Mouse (Mus musculus): ENCODE results near the gene Fgf18.

DNA sequence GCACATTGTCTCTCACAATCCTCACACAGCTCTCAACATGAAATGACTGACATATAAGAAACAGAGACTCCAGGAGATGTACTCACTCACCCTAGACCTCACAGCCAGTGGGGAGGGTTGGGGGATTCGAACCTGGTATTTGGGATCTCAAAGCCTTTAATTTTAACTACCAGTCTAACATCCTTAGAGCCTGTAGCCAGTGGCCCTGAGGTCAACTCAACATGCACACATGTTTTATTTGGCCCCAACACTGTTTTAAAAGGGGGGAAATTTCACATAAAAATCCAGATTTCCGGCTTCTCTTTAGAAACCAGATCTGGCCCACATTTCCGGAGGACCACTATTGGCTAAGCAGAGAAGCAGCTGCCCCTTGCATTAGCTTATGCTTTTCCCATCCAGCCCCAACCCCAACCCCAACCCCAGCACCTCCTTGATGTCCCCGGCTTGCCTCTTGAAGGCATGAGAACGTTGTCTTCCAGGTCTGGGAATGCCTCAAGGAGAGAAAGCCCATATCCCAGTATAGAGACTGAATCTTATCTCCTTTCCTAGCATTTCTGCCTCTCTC is 75.8 kb downstream of the Fgf18 start:
- TF ChIP-seq POLR2A (IDR thresholded peaks at IDR 0.05; ENCODE audit: control insufficient read depth, low read depth, low read length) (no peak), CTCF (IDR thresholded peaks at IDR 0.05; ENCODE audit: control insufficient read depth, insufficient read depth, insufficient replicate concordance, low read depth, low read length) (no peak)

Data from testis, adult 2 months (tissue).